Mouse (Mus musculus) forebrain, embryonic 14.5 days (tissue): ENCODE measurements around the gene Eno1. TPM values are rescaled to one million over a fixed set of nuclear protein-coding genes. Genes with fewer than 3 reads are reported as not detected.

ENCODE experiments used
- ATAC-seq: fragments of 200-750 bp; cut with Nextera tagmentation; 2 replicates; pipeline ENCODE4 v1.8.0; 2017; ENCODE audit warnings: mild to moderate bottlenecking, moderate library complexity
- DNase-seq: peaks from one replicate; pipeline ENCODE4 v3.0.0-alpha.2; 2015; ENCODE audit warnings: low spot score
- H3K27ac ChIP-seq: fragments of 300-500 bp; sonication (generic); 2 replicates; pipeline ENCODE4 v1.5.1; 2014; ENCODE audit warnings: low read depth, mild to moderate bottlenecking, control low read depth, low read length, moderate library complexity
- H3K27me3 ChIP-seq: fragments of 300-500 bp; sonication (generic); replicated peaks from 2 replicates; pipeline ENCODE4 v1.6.1; 2014; ENCODE audit warnings: low read length, control low read depth, mixed read lengths; ENCODE audit not compliant: control insufficient read depth, insufficient read depth
- H3K36me3 ChIP-seq: fragments of 300-500 bp; sonication (generic); 2 replicates; pipeline ENCODE4 v1.6.1; 2014; ENCODE audit warnings: low read length, control low read depth; ENCODE audit not compliant: control insufficient read depth, insufficient read depth
- H3K4me1 ChIP-seq: fragments of 300-500 bp; sonication (generic); 2 replicates; pipeline ENCODE4 v1.6.1; 2014; ENCODE audit warnings: antibody characterized with exemption, low read length, control low read depth; ENCODE audit not compliant: control insufficient read depth, insufficient read depth
- H3K4me2 ChIP-seq: fragments of 300-500 bp; sonication (generic); 2 replicates; pipeline ENCODE4 v1.6.1; 2014; ENCODE audit warnings: mild to moderate bottlenecking, control low read depth, low read length
- H3K4me3 ChIP-seq: fragments of 300-500 bp; sonication (generic); 2 replicates; pipeline ENCODE4 v1.5.1; 2014; ENCODE audit warnings: low read depth, low read length, control low read depth
- H3K9ac ChIP-seq: fragments of 300-500 bp; sonication (generic); 2 replicates; pipeline ENCODE4 v1.6.1; 2014; ENCODE audit warnings: mild to moderate bottlenecking, low read length, control low read depth, moderate library complexity
- H3K9me3 ChIP-seq: fragments of 300-500 bp; sonication (generic); replicated peaks from 2 replicates; pipeline ENCODE4 v1.6.1; 2016; ENCODE audit warnings: low read length, control low read depth, mixed read lengths; ENCODE audit not compliant: control insufficient read depth
- WGBS: fragments of 180-500 bp; shearing (Covaris S2); extraction: QIAGEN DNeasy Blood & Tissue Kit; methylation state at CpG from one replicate; pipeline ENCODE4 v1.1.7; 2014; 5-methylcytosine and 5-hydroxymethylcytosine counted together
- polyA plus RNA-seq: library from polyadenylated mRNA; unstranded; fragments of >200 nt; fragmentation: Nextera tagmentation; extraction: Ambion mirVana; gene quantifications from 2 replicates; pipeline ENCODE4 v1.2.1, GENCODE M21; 2014

Gene Eno1
- polyA plus RNA-seq, 1 experiment from 2014 or later: 988 TPM

DNA sequence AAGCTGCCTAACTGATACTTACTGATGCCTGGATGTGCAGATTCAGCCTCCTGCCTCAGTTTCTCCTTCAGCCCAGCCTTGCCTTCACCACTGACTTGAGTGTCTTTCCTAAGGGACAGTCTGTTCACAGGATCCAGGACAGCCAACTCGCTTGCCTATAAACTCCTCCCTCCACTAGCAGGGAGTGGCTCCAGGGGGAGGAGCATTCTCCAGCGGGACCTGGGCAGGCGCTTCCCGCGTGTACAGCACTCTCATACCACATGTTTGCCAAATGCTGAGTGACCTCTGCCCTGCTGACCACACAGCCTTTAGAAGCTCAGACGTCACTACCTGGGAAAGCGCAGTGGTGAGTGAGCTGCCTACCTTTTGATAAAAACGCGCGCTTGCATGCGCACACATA is 15.9 kb upstream of the Eno1 start:
- 22% methylated on average over 11 of the region's 11 CpGs for WGBS
- H3K9me3 ChIP-seq: no peaks in the 10 kb centered on the region
- peaks cover under 1% of the 10 kb centered on the region; the same call in 1 of the 2 replicates for H3K4me1 ChIP-seq
- no peak overlapping the region for H3K9ac ChIP-seq
- no peaks in the 10 kb centered on the region for H3K36me3 ChIP-seq
- H3K27me3 ChIP-seq: 0 out of 2 replicates have a peak, but pooled peaks cover 4% of the 10 kb centered on the region
- H3K27ac ChIP-seq: no peak overlapping the region
- no peak overlapping the region for H3K4me3 ChIP-seq
- ATAC-seq: no peak
- H3K4me2 ChIP-seq: no peak overlapping the region
- no peak for DNase-seq

DNA sequence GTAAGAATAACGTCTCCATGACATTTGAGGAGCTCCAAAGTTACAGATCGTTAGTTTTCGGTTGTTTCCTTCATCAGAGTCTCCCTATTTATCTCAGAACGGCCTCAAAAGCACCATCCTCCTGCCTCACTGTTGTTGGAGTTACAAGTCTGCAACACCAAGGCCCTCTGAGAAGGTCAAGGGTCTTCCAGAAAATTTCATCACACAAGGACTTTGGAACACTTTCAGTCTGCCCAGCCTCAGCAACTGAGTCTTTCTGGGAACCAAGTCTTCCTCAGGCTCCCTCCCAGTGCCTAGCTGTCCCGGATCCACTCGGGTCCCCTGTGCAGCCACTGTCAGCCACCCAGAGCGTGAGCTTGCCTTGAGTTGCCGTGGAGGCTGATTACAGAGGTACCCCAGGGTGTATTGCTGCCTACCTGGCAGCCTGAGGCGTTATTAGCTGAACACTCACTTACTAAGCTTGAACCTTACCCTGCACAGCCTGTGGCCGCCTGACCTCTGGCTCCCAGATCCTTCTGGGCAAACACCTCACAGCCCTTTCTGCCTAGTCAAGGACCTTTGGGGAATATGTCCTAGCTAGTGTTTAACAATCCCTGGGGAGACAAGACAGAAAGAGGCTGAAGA is 15.4 kb upstream of the Eno1 start:
- H3K4me2 ChIP-seq: no peak overlapping the region
- peaks cover 4% of the 10 kb centered on the region; the same call in 1 of the 2 replicates for H3K4me1 ChIP-seq
- H3K9ac ChIP-seq: no peak overlapping the region
- H3K27ac ChIP-seq: no peak overlapping the region
- 49% methylated on average over 10 of the region's 10 CpGs for WGBS
- ATAC-seq (no peak), DNase-seq (no peak)
- no peaks in the 10 kb centered on the region for H3K9me3 ChIP-seq
- H3K27me3 ChIP-seq: 0 out of 2 replicates have a peak, but pooled peaks cover 4% of the 10 kb centered on the region
- H3K36me3 ChIP-seq: no peaks in the 10 kb centered on the region
- no peak overlapping the region for H3K4me3 ChIP-seq

DNA sequence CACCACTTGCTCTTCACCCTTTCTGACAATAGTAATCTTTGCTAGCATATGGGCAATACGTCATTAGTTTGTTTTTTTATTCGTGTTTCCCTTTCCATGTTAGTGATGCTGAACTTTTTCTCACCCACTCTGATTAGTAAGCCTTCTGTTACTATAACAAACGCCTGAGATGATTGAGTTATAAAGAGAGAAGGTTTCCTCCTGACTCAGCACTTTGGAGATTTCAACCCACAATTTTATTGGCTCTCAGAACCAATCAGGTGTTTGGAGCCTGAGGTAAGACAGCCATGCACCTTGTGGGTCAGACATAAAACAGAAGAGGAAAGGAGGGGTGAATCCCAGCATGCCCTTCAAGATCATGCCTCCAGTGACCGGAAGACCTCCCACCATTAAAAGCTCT is 12.7 kb upstream of the Eno1 start:
- H3K27ac ChIP-seq: no peak overlapping the region

DNA sequence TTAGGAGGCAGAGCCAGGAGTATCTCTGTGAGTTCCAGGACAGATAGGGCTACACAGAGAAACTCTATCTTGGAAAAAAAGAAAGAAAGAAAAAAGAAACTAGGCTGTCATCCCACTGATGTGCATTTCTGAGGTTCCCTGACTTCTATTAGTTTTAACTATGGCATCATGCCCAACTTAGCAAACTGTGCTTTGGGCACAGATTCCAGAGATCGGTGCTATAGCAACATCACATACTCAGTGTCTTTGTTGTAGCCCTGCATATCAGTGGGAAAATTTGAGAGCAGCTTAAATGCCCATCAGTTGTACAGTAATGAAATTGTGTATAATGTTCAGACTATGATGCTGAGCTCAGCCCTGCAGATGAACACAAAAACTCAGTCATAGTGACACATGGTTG is 10.8 kb upstream of the Eno1 start:
- H3K27me3 ChIP-seq: 0 out of 2 replicates have a peak, but pooled peaks cover 4% of the 10 kb centered on the region
- peak; percentile 65 for DNase-seq
- H3K9ac ChIP-seq: no peak overlapping the region
- H3K9me3 ChIP-seq: no peaks in the 10 kb centered on the region
- no peak overlapping the region for H3K4me3 ChIP-seq
- peaks cover 19% of the 10 kb centered on the region for H3K4me1 ChIP-seq
- no peak for ATAC-seq
- WGBS: 42% methylated on average over 1 of the region's 1 CpGs
- no peaks in the 10 kb centered on the region for H3K36me3 ChIP-seq
- no peak overlapping the region for H3K4me2 ChIP-seq
- no peak overlapping the region for H3K27ac ChIP-seq

More for the DNA sequence above, 12.7 kb upstream of the Eno1 start:
- no peaks in the 10 kb centered on the region for H3K36me3 ChIP-seq
- 82% methylated on average over 4 of the region's 4 CpGs for WGBS
- H3K27me3 ChIP-seq: 0 out of 2 replicates have a peak, but pooled peaks cover 4% of the 10 kb centered on the region
- ATAC-seq (no peak), DNase-seq (no peak)
- H3K9ac ChIP-seq: no peak overlapping the region
- peaks cover 15% of the 10 kb centered on the region for H3K4me1 ChIP-seq
- H3K4me2 ChIP-seq: no peak overlapping the region
- H3K9me3 ChIP-seq: no peaks in the 10 kb centered on the region
- H3K4me3 ChIP-seq: no peak overlapping the region

DNA sequence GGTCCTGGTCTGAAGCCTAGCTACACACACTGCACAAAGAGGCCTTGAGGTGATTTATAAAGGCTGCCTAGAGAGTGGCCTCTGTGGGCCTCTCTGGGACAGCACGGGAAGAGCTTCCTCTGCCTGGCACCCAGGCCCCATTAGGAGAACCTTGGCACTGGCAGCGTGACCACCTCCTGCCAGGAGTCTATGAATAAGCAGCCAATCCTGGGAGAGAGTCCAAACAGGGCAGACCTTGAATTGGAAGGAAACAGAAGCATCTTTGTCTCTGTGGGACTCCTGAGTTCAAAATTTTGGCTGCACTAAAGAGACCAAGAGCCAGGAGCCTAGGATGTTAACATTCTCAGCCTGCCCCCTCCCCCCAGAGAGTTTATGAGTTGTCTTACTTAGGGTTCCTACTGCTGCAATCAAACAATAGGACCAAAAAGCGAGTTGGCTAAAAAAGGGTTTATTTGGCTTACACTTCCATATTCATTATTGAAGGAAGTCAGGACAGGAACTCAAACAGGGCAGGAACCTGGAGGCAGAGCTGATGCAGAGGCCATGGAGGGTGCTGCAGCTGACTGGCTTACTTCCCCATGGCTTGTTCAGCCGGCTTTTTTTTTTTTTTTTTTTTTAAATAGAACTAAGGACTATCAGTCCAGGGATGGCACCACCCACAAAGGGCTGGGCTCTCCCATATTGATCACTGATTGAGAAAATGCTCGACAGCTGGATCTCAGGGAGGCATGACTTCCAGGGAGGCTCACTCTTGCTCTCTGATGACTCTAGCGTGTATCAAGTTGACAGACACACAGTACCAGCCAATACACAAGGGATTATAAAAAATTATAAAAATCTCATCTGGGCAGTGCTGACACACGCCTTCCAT is 9.5 kb upstream of the Eno1 start:
- 40% methylated on average over 7 of the region's 7 CpGs for WGBS
- DNase-seq (peak; percentile 93), ATAC-seq (peak; percentile 90)
- H3K27me3 ChIP-seq: no peaks in the 10 kb centered on the region
- H3K4me2 ChIP-seq: no peak overlapping the region
- no peak overlapping the region for H3K4me3 ChIP-seq
- peak overlapping the region; percentile 60 for H3K27ac ChIP-seq
- H3K4me1 ChIP-seq: peaks cover 25% of the 10 kb centered on the region
- no peak overlapping the region for H3K9ac ChIP-seq
- H3K36me3 ChIP-seq: no peaks in the 10 kb centered on the region
- no peaks in the 10 kb centered on the region for H3K9me3 ChIP-seq

DNA sequence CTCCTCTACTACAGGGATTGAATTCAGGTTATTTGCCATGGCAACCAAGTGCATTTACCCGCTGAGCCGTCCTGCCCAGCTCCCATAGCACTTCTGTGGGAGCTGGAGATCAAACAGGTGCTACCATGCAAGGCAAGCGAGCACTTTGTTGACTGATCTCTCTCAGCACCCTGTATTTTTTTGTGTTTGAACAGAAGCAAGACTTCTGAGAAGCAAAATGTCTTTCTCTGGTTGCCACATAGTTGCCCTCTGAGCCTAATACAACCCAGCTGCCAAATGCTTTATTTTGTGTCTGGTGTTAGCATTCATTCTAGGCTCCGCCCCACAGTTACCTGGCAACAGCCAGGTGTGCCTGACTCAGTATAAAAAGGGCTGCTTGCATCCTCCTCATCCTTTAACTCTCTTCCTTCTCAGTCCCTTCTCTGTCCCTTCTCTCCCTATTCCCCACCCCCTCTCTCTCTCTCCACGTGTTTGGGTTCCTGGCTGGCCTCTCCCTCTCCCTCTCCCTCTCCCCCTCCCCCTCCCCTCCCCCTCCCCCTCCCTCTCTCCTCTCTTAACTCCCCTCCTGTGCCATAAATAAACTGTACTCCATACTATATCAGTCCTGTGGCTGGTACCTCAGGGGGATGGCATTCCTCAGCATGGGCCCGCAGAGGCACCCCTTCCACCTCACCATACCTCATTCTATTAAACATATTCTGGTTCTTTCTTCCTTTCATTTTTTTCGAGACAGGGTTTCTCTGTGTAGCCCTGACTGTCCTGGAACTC is 7.8 kb upstream of the Eno1 start:
- WGBS: 45% methylated on average over 7 of the region's 7 CpGs
- no peak for DNase-seq
- no peak for ATAC-seq

DNA sequence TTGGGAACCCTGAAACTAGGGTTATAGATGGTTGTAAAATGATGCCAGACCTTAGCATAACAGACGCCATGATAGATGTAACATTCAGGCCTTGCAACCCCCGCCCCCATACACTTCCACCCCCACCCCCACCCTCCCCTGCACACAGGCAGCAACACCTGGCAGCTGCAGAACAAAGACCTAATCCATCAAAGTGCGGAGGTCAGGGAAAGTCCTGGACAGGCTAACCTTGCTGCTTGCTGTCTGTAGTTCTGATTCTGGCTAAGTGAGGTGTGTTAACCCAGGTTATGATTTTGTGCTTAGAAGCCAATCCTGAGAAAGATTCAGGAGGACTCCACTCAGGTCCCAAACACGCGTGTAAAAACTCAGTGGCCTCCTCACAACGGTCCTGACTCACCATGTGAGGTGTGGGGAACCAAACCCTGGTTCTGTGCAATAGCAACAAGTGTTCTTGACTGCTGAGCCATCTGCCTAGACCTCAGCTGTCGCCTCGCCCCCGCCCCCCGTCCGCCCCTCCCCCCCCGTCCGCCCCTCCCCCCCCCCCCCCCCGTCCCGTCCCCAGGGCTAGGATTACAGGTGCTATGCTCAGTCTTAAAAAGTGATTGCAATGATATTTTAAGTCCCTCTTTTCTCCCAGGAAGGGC is 6.7 kb upstream of the Eno1 start:
- WGBS: 36% methylated on average over 9 of the region's 15 CpGs
- DNase-seq (no peak), ATAC-seq (no peak)
- no peak overlapping the region for H3K4me2 ChIP-seq
- H3K4me3 ChIP-seq: no peak overlapping the region
- H3K9ac ChIP-seq: no peak overlapping the region
- no peak overlapping the region for H3K27ac ChIP-seq
- H3K9me3 ChIP-seq: no peaks in the 10 kb centered on the region
- H3K4me1 ChIP-seq: peaks cover 26% of the 10 kb centered on the region
- H3K27me3 ChIP-seq: no peaks in the 10 kb centered on the region
- no peaks in the 10 kb centered on the region for H3K36me3 ChIP-seq

More for the DNA sequence above, 7.8 kb upstream of the Eno1 start:
- Histone ChIP-seq H3K27me3 (no peaks in the 10 kb centered on the region), H3K27ac (no peak overlapping the region), H3K4me1 (peaks cover 25% of the 10 kb centered on the region), H3K4me3 (no peak overlapping the region), H3K4me2 (no peak overlapping the region), H3K9me3 (no peaks in the 10 kb centered on the region), H3K9ac (no peak overlapping the region), H3K36me3 (no peaks in the 10 kb centered on the region)
